22 mouse cellular contexts compared by ENCODE assay signal in genomic region chr13:42097109-42097508, GRCm38 (mm10). TPM values are rescaled to one million over a fixed set of nuclear protein-coding genes. Genes with fewer than 3 reads are reported as not detected.
DNase-seq lines count a peak whose midpoint lies in the region; ATAC-seq and TF ChIP-seq lines count a peak whose summit lies in the region.
"Had no signal": no experiment of that assay in that cellular context is flagged by ENCODE, and none has a peak within 500 bp of the region (broad histone marks: within the 10 kb centered on the region; RNA-seq: fewer than 3 reads in every experiment).

No protein-coding gene starts in this region.

- H3K27me3 ChIP-seq in megakaryocyte, embryonic 14.5 days (replicated peaks): no peaks in the 10 kb centered on the region
- no peaks in the 10 kb centered on the region for H3K27me3 ChIP-seq in MEL (ENCODE audit: control insufficient read depth in 1 of 2, insufficient read depth in 2 of 2, low read length in 2 of 2)
- H3K27me3 ChIP-seq in splenic B cell, adult 2 months (ENCODE audit: control insufficient read depth, insufficient read depth, low read length, poor library complexity, severe bottlenecking): no peaks in the 10 kb centered on the region
- no peaks in the 10 kb centered on the region for H3K27me3 ChIP-seq in midbrain, embryonic 15.5 days (replicated peaks)
- H3K27me3 ChIP-seq: embryonic facial prominence, embryonic 12.5 days; forebrain, embryonic 13.5 days; forebrain, embryonic 15.5 days had no signal

- intact Hi-C loops in heart, postnatal 36 days (cut with DNase I): no loop called here

- peaks cover 19% of the 10 kb centered on the region for H3K36me3 ChIP-seq in megakaryocyte, embryonic 14.5 days (replicated peaks; ENCODE audit: low read length)
- H3K36me3 ChIP-seq in MEL (ENCODE audit: control insufficient read depth in 1 of 2, insufficient read depth in 2 of 2, low read length in 2 of 2): peaks cover 0 to 28% of the 10 kb centered on the region in 2 experiments; a peak in 2 of 4 replicates
- no peaks in the 10 kb centered on the region for H3K36me3 ChIP-seq in splenic B cell, adult 2 months (ENCODE audit: control insufficient read depth, insufficient read depth, low read length, poor library complexity, severe bottlenecking)
- H3K36me3 ChIP-seq in midbrain, embryonic 15.5 days (replicated peaks): no peaks in the 10 kb centered on the region
- H3K36me3 ChIP-seq: embryonic facial prominence, embryonic 12.5 days; forebrain, embryonic 15.5 days had no signal

- no peak for TF ChIP-seq RAD21 in MEL (IDR thresholded peaks at IDR 0.05; ENCODE audit: low read depth, low read length)

- H3K4me1 ChIP-seq in megakaryocyte, embryonic 14.5 days: peaks cover 89% of the 10 kb centered on the region
- peaks cover 27 to 37% of the 10 kb centered on the region in 2 experiments for H3K4me1 ChIP-seq in MEL (ENCODE audit: control insufficient read depth in 1 of 2, insufficient read depth in 2 of 2, low read length in 2 of 2)
- H3K4me1 ChIP-seq in midbrain, embryonic 15.5 days: peaks cover 29% of the 10 kb centered on the region

- H3K9me3 ChIP-seq in megakaryocyte, embryonic 14.5 days: peaks cover 4% of the 10 kb centered on the region; the same call in 1 of the 2 replicates
- no peaks in the 10 kb centered on the region for H3K9me3 ChIP-seq in MEL (replicated peaks; ENCODE audit: insufficient read depth, low read length)
- H3K9me3 ChIP-seq in midbrain, embryonic 15.5 days: no peaks in the 10 kb centered on the region
- H3K9me3 ChIP-seq: embryonic facial prominence, embryonic 10.5 days; forebrain, embryonic 13.5 days; forebrain, embryonic 15.5 days had no signal

- H3K4me2 ChIP-seq in midbrain, embryonic 15.5 days: no peak overlapping the region
- H3K4me2 ChIP-seq: embryonic facial prominence, embryonic 12.5 days; forebrain, embryonic 13.5 days; forebrain, embryonic 15.5 days had no signal

- TF ChIP-seq EP300 in MEL (IDR thresholded peaks at IDR 0.05; ENCODE audit: low read depth in 1 of 2, low read length in 2 of 2): no peak

- ATAC-seq in megakaryocyte, adult 5-6 weeks (ENCODE audit: poor library complexity, severe bottlenecking): no peak
- ATAC-seq in midbrain, embryonic 15.5 days (replicated peaks): no peak
- ATAC-seq: forebrain, embryonic 13.5 days; forebrain, embryonic 15.5 days; forebrain, postnatal 0 days had no signal

- peaks cover 14% of the 10 kb centered on the region for H3K79me2 ChIP-seq in MEL (ENCODE audit: control insufficient read depth, insufficient read depth, low read length, poor library complexity)

- TF ChIP-seq CTCF in MEL (IDR thresholded peaks at IDR 0.05 in 2 of 3, conservative IDR thresholded peaks at IDR 0.05 in 1 of 3; ENCODE audit: control insufficient read depth in 1 of 3, insufficient read depth in 1 of 3, low read depth in 2 of 3, low read length in 3 of 3, poor library complexity in 1 of 3, severe bottlenecking in 1 of 3): no peak

- DNase-seq in heart, adult 11 months: peak; percentile 27
- DNase-seq in heart, postnatal 36 days: no peak
- DNase-seq in MEL (ENCODE audit: low read depth, low spot score): no peak
- DNase-seq in splenic B cell, adult 2 months (ENCODE audit: low read depth, low spot score): peak; percentile 38
- DNase-seq in right cerebral cortex, adult 18-20 months: no peak
- DNase-seq: adrenal gland, adult 8-10 months; adrenal gland, postnatal 14 days; adrenal gland, postnatal 36 days; B cell, adult 2 months; cerebellum, adult 11-12 months; cerebellum, adult 2 months; cerebellum, adult 9-10 months; cerebellum, postnatal 10 days; cerebellum, postnatal 25 days; forebrain, postnatal 0 days had no signal

- no peak for TF ChIP-seq POLR2A in MEL (IDR thresholded peaks at IDR 0.05; ENCODE audit: control insufficient read depth in 1 of 2, insufficient read depth in 1 of 2, low read depth in 1 of 2, low read length in 2 of 2, poor library complexity in 1 of 2)

- peak overlapping the region; percentile 57 for H3K4me3 ChIP-seq in megakaryocyte, embryonic 14.5 days (replicated peaks)
- no peak overlapping the region for H3K4me3 ChIP-seq in MEL (ENCODE audit: control insufficient read depth in 1 of 2, insufficient read depth in 1 of 2, low read depth in 2 of 2, low read length in 2 of 2)
- H3K4me3 ChIP-seq in midbrain, embryonic 15.5 days: no peak overlapping the region
- H3K4me3 ChIP-seq: embryonic facial prominence, embryonic 10.5 days; embryonic facial prominence, embryonic 12.5 days; forebrain, embryonic 13.5 days; forebrain, embryonic 15.5 days had no signal

- no peak overlapping the region for H3K27ac ChIP-seq in MEL (ENCODE audit: control insufficient read depth, low read depth, low read length)
- no peak overlapping the region for H3K27ac ChIP-seq in midbrain, embryonic 15.5 days
- H3K27ac ChIP-seq: embryonic facial prominence, embryonic 12.5 days; forebrain, embryonic 13.5 days; forebrain, embryonic 15.5 days had no signal

- H3K9ac ChIP-seq in MEL (ENCODE audit: control insufficient read depth, low read depth, low read length, poor library complexity, severe bottlenecking): no peak overlapping the region
- no peak overlapping the region for H3K9ac ChIP-seq in midbrain, embryonic 15.5 days
- H3K9ac ChIP-seq: embryonic facial prominence, embryonic 12.5 days; forebrain, embryonic 13.5 days; forebrain, embryonic 15.5 days; forebrain, postnatal 0 days had no signal

TF ChIP-seq in MEL, 35 proteins besides CTCF, POLR2A, EP300 and RAD21:
- TF ChIP-seq SIN3A (IDR thresholded peaks at IDR 0.05; ENCODE audit: low read length) (0 out of 2 replicates have a peak, but pooled peaks have one; percentile 8), TCF12 (IDR thresholded peaks at IDR 0.05; ENCODE audit: low read depth, low read length) (no peak), MYB (IDR thresholded peaks at IDR 0.05; ENCODE audit: low read depth, low read length) (no peak), USF1 (IDR thresholded peaks at IDR 0.05; ENCODE audit: low read depth, low read length) (peak; percentile 89), RCOR1 (IDR thresholded peaks at IDR 0.05; ENCODE audit: low read depth, low read length) (no peak), MXI1 (IDR thresholded peaks at IDR 0.05; ENCODE audit: low read depth, low read length) (peak; percentile 32; the same call in 1 of the 2 replicates), MAX (IDR thresholded peaks at IDR 0.05; ENCODE audit: low read length) (0 out of 2 replicates have a peak, but pooled peaks have one; percentile 58), USF2 (IDR thresholded peaks at IDR 0.05; ENCODE audit: borderline replicate concordance in 1 of 2, insufficient read depth in 1 of 2, low read depth in 1 of 2, low read length in 2 of 2) (peak in 1 of 2 experiments; percentile 80; a peak in 2 of 4 replicates), ETS1 (IDR thresholded peaks at IDR 0.05; ENCODE audit: low read depth, low read length) (0 out of 2 replicates have a peak, but pooled peaks have one; percentile 31)

RNA-seq across cellular contexts. Expression of gene Hivep1, which starts 45.3 kb away (rescaled TPM):
- 10 to 100 TPM; 25.6 to 27.4 TPM for total RNA-seq in heart, postnatal 36 days (2021)
- 38.2 and 122 TPM in 2 replicates for polyA plus RNA-seq in megakaryocyte, embryonic 14.5 days (2012; ENCODE audit: insufficient read depth, low replicate concordance)
- total RNA-seq in megakaryocyte, adult 5-6 weeks (2015): 35.4 and 50.6 TPM in 2 replicates
- total RNA-seq in megakaryocyte, adult 5-6 weeks (2017): 8.0 and 16.3 TPM in 2 replicates
- total RNA-seq in MEL (2012; rRNA removed): 2.2 and 3.9 TPM in 2 replicates
- polyA plus RNA-seq in MEL (2012; ENCODE audit: insufficient read depth in 1 of 2, insufficient read length in 2 of 2, low read depth in 1 of 2, low replicate concordance in 2 of 2, missing spikeins in 1 of 2): 10 to 100 TPM in 1 of 2 experiments, not detected in 1; 15.9 TPM
- 17.3 and 18.2 TPM in 2 replicates for polyA plus RNA-seq in midbrain, embryonic 15.5 days (2015; fragmentation: Nextera tagmentation; extraction: Ambion mirVana)

Comparison
In these comparisons a context has a peak if more than half of its experiments do, and no peak if none do; other contexts are left out.
1. DNase-seq: peak in heart, adult 11 months (single experiment) and splenic B cell, adult 2 months (single experiment); none in heart, postnatal 36 days (0 of 2), MEL (single experiment) and right cerebral cortex, adult 18-20 months (single experiment).